Mouse (Mus musculus): ENCODE measurements around the gene Btd.

Btd gene

GRCm38 (mm10) chr14:31717360-31717759 is 76.5 kb downstream of the Btd start:
- no peak for DNase-seq
